Mouse (Mus musculus): ENCODE measurements at regions not wholly inside any gene's neighbourhood (a gene's known extent, or its start where the extent isn't known, plus 50 kb on each side); places are given as distances from the start of the nearest gene placed in this dataset.

DNA sequence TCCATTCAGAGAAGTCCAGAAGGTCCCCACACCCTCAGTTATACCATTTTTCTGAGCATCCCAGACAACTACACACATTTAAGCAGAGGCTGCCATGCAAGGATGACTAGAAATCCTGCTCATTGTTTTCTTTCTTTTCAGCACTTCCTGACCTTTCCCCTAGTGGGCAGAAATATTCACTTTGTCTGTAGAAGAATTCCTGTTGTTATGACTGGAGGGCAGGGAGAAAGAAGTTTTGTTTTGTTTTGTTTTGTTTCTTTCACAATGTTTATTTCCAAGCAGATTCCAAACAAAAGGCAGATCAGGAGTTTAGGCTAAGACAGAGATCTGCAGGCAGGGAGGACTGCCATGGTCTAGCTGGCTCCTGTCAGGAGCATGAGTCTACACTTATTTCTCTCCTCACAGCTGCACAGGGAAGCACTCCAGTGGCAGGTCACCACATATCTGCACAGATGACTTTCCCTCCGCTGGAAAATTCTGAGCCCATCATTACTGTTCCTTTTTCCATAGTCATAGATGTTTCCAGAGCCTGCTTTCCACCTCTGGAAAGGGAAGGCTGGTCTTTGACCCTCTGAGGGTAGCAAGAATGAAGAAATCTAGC, 182.5 kb upstream of the Dyrk2 start:
- TF ChIP-seq POLR2A (IDR thresholded peaks at IDR 0.05; ENCODE audit: extremely low read depth, insufficient read depth, low read length) (no peak), CTCF (IDR thresholded peaks at IDR 0.05; ENCODE audit: extremely low read depth, insufficient read depth, low read length) (no peak)
